Mouse (Mus musculus): ENCODE results near the gene Cdk17.

Gene Cdk17

DNA sequence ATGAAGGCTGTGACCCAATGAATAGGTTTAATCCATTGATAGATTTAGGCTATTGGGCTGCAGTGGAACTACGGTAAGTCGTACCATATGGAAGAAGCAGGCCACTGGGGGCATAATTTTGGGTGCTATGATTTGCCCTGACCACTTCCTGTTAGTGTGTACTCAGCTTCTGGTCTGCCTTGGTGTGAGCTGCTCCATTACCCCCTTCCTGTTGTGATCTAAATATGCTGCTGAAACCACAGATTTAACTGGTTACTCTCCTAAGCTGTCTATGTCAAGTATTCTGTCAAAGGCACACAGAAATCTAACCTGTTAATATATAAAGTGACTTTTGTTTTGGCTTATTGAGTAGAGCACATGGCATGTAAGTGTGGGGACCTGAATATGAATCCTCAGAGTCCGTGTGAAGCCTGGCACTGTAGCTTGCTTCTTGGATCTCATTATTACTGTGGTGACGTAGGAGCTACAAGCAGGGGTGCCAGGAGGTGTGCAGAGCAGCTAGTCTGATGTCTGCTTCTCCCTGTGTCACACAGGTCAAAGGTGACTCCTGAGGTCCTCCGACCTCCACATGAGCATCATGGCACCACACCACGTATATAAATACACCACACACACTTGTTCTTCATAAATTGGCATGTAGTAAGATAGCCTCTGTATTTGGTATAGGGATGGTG, 10.6 kb downstream of the Cdk17 start:
- no peak for DNase-seq

DNA sequence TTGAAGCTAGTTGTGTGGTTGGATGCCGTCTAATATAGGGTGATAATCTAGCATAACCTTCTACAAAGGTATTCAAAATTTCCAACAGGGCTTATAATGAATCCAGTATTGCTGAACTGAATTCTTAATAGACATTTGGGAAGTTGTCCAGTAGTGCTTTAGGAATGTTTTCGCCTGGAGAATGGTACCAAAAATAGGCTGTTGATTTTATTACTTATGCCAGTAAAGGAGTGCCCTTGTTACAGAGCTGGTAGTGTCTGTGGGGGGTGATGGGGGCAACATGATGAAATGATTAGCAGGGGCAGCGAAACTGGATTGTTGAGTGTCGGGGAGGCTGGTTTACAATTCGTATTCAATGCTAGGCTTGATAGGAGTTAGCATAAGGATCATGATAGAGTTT, 16.8 kb downstream of the Cdk17 start:
- no peak for DNase-seq

GRCm38 (mm10) chr10:93177874-93178273, 17.2 kb downstream of the Cdk17 start:
- no peak for DNase-seq

- DNase-seq, result no peak
Observed at GRCm38 (mm10) chr10:93178662-93179061, 18.0 kb downstream of the Cdk17 start.

GRCm38 (mm10) chr10:93179669-93180460, 19.2 kb downstream of the Cdk17 start:
- no peak for DNase-seq

- no peak for DNase-seq
Observed at GRCm38 (mm10) chr10:93184351-93184976, 23.8 kb downstream of the Cdk17 start.

GRCm38 (mm10) chr10:93188440-93188999, 27.8 kb downstream of the Cdk17 start:
- DNase-seq, result no peak

DNA sequence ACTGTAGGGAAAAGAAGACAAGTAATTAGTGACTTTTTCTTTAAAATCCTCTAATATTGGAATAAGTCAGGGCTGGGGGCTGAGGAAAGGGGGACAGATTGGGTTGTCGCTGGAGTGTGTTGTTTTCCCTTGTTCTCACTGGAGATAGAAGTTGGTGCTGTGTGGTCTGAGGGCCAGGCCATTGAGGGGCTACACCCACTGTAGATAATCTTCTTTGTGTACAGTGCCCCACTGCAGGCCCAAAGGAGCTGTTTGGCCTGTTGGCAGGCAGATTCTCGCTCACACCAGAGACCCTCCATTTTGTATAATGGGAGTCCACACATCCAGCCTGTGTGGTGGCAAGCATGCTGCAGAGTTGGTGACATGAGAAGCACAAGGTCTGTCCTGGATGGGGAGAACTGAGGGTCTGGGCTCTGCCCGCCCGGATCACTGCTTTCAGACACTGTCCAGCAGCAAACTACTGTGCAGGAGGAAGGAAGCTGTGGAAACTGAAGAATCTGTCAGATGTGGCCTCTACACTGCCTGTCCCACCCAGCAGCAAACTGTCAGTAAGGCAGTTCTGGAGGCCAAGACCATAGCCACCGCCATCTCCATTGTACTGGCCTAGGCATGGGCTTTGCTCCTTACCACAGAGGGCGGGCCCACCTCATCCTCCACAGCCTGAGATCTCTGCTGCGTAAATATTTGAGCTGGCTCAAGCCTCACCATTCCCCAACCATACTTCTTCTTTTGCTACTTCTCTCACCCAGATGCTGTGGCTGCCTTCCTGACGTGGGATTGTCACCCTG, 30.0 kb downstream of the Cdk17 start:
- DNase-seq, result no peak

DNA sequence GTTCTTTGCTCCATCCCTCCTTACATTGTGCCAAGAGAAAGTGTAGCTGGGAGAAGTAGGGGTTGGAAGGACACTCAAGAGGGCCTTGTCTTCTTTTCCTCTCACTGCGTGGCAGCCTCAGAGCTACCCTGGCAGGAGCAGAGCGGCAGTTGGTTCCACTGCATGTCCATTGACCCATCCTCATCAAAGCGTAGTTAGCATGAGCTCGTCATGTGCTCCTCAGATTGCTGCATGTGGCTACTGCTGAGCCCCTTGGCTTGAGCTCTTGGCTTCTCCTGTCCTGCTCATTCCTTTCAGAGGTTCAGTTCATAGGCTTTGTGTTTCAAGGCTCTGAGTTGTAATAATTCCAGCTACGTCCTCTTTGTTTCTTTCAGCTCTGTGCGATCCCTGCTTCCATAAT, 36.4 kb downstream of the Cdk17 start:
- DNase-seq, result no peak

GRCm38 (mm10) chr10:93198958-93199357, 38.3 kb downstream of the Cdk17 start:
- DNase-seq, result no peak

- DNase-seq, result peak; percentile 22 to 28
Observed at GRCm38 (mm10) chr10:93201846-93202458, 41.3 kb downstream of the Cdk17 start.

DNA sequence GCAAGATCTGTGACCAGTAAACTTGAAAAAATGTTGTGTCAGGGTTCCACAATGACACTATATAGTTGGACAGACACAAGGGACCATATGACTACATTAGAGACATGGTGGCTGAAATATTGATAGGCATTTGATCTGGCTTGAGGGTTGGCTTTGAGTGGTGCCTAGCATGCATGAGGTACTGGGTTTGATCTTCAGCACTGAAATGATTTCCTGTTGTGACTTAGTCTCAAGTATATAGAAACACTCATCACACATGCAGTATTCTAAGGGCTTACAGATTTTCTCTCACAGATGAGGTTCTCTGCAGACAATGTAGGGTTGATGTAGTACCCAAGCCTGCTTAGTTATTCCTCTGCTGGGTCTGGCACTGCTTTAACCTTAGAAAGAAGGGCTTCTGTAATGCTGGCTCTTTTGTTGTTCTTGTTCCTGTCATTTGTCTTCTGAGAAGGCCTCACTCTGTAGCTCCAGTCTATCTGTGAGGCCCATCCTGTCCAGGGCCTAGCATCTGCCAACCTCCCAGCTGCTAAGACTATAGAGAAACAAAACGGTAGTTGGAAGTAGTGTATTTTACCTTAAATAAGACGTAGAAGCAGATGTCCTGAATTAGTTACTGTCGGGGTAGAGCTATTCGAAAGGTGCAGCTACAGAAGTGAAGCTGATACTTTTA, 44.7 kb downstream of the Cdk17 start:
- DNase-seq, result no peak

DNA sequence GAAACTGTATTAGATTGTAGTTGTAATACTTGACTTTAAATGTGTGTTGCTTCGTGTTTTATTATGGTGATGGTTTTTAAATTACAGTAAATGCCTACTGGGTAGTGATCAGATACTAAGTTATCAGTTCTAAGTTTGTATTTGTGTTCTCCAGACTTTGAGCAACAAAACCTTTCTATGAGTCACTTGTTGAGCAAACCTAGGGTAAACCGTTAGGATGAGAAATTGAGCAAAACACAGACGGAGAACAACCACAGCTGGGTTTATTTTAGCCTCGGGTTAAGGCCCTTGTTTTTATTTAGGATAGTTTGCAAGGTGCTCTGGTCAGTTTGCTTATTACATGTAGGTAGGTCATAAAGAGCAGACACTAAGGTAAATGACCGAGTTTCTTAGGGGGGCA, 46.5 kb downstream of the Cdk17 start:
- no peak for DNase-seq

- DNase-seq, result no peak
Observed at GRCm38 (mm10) chr10:93212699-93213098, 52.0 kb downstream of the Cdk17 start.

DNA sequence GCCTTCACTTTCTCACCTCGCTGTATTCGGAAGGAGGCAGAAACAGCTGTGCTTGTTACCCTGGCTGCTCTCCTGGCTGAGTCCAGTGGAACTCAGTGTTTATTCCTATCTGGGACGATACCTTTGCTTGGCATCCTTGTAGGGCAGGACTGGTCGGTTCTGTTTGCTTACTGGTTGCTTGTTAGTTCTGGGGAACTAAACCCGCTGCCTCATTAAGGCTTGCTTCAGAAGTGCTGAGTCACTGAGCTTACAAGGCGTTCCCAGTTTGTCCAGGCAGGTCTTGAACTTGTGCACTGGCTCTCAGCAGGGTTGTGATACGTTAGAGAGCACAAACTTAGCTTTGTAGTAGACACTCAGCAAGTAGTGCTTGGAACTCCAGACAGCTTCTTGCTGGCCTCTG, 52.7 kb downstream of the Cdk17 start:
- no peak for DNase-seq

- DNase-seq, result peak; percentile 59 to 68
Observed at GRCm38 (mm10) chr10:93214251-93214650, 53.6 kb downstream of the Cdk17 start.

DNA sequence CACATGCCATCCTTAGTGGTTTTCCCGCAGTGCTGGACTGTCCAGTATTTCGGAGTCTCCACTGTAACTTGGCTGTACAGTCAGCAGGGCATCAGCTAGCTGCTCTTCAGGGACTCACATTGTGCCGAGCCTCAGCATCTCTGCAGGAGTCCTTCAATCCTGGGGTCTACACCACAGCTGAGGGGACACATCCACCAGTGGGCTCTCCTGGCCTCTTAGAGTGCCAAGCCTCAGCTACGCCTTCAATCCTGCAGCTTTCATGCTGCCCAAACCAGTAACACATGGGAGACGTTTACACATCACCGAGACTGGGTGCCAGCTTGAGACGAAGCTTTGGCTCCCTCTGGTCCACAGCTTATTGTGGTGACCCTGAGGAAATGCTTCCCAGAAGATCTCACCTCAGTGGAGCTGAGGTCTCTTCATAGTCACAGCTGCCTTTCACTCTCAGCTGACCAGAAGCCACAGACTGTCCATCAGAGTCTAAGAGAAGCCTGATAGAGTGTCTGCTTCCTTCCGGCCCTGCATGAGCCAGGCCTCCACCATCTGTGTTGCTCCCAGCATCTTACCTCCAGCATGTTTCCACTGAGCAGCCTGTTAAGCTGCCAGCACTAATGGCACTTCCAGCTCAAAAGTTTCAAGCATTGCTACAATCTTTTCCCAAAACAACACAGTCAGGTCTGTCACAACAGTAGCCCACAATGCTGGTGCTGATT, 54.5 kb downstream of the Cdk17 start:
- DNase-seq, result no peak

- DNase-seq, result no peak
Observed at GRCm38 (mm10) chr10:93225751-93226150, 65.1 kb downstream of the Cdk17 start.

GRCm38 (mm10) chr10:93227921-93228320, 67.2 kb downstream of the Cdk17 start:
- DNase-seq, result no peak

GRCm38 (mm10) chr10:93228401-93229007, 67.8 kb downstream of the Cdk17 start:
- DNase-seq, result no peak

DNA sequence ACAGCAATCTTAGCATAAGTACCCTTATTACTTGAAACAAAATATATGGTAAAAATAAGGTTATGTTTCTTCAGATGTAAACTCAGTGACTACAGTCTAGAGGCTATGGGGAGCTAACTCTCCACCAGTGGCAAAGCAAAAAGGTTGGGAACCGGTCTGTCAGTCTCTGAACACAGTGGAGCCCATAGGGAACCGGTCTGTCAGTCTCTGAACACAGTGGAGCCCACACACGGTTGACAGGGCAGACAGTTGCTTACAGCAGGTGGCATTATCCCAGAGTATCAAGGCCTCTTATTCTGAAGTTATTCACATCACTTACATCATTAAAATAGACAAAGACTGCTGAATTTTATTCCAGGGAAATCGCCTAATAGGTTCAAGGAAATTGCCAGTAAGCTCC, 70.8 kb downstream of the Cdk17 start:
- DNase-seq, result no peak
